Mouse (Mus musculus) right cerebral cortex, postnatal 4 days (tissue): ENCODE data around the gene Rwdd4a.
A peak's percentile ranks its signal among the peaks of the same experiment; 100 is the strongest.

Source experiments
- DNase-seq: peaks from one replicate; pipeline ENCODE4 v3.0.0-alpha.2; 2022

Gene Rwdd4a

DNA sequence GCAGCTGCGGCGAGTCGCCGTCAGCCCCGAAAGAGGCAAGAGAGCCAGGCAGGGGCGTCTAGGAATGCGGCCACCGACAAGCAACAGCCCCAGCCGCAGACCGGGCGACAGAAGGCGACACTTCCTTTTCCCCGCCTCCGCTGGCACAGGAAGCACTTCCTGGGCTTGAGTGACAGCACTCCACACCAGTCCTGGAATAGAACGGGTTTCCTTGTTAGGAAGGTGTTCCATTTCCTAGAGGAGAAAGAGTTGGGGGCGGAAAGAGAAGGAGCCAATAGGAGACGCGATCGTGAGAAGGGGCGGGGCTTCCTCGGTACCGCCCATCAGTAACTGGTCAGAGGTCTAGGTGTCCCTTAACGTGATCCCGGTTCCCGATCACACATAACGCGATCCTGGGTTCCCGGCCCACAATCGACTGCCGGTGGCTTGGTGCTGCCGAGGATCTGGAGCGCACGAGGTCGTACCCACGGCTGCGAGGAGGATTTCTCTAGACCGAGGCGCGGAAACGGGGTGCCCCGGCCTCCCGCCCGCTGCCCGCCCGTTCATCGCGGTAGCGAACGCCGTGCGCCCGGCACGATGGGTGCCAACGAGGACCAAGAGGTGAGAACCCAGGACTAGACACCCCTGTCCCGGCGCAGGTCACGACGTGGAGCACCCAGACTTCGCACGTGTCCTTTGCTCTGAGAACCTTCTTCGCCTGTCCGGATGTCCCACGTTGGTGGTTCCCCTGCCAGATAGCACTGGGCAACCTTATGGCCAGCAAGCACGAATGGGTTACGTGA is at the start of gene Rwdd4a, which contains the start of gene Trappc11:
Rwdd4a (plus strand) TSS at position 321 of the 782 bp plus-strand sequence.
Trappc11 (minus strand) TSS at position 127 of the 782 bp plus-strand sequence.
- DNase-seq: peak; percentile 90

DNA sequence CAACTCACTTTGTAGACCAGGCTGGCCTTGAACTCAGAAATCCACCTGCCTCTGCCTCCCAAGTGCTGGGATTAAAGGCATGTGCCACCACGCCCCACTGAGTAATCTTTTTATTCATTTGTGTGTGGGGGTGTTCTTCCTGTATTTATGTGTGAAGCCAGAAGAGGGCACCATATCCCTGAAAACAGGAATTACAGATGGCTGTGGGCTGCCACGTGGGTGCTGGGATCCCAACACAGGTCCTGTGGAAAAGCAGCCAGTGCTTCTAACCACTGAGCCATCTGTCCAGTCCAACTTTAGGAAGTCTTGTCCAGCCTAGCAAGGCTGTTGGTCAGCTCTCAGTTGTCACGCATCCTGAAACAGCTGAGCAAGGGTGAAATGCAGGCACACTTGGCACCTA is 46.2 kb upstream of the Rwdd4a start:
- no peak for DNase-seq

DNA sequence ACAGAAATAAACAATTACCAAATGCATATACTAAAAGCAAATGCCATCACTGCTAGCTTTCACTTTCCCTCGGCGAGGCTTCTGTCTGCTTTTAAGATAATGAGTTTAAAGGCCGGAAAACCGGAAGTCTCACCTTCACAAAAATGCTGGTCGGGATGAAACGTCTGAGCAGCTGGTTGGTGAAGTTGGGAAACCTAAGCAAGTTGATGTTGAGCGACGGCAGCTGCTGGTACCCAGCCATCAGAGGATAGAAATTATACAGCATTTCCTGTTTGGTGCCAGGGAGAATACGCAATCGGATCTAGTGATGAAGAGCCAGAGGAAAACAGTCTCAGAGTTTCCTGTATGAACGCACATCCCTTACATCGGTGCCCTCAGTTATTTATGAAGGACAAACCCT is 40.4 kb upstream of the Rwdd4a start:
- no peak for DNase-seq

DNA sequence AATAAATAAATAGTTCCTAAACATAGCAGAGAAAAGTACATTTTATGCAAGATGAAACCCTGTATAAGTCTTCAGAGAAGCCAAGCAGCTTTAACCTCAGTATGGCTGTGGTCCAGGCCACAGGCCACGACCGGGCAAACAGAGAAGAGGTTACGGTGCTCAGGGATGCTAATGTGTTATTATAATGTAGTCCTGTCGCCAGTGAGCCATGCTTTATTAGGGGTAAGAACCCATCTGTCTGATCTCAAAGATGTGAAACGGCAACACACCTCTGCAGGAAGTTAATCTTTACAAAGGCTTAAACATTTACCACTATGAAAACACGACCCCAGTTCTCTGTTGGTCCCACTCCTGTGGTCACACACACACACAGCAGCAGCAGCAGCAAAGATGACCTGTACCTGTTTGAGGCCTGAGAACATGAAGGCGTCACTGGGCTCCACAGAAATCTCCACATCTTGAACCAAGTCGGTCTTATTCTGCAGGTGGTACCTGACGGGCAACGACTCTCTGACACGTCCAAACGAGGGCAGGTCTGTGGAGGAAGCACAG is 38.8 kb upstream of the Rwdd4a start:
- no peak for DNase-seq

DNA sequence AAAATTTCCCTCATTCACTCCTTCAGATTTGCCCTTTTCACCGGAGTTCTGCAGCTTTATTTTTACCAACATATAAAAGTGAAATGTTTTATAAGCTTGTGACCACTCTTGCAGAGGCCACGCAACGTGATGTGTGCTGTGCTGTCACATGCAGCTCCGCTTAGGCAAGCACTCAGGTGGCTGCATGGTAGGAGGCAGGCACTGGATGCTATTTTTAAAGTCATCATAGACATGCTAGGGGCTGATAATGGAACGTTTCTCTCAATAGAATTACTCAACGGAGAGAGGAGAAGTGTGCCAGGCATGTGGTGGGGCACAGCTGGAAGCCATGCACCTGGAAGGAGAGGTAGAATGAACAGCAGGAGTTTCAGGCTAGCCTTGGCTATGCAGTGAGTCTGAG is 38.0 kb upstream of the Rwdd4a start:
- DNase-seq: no peak

DNA sequence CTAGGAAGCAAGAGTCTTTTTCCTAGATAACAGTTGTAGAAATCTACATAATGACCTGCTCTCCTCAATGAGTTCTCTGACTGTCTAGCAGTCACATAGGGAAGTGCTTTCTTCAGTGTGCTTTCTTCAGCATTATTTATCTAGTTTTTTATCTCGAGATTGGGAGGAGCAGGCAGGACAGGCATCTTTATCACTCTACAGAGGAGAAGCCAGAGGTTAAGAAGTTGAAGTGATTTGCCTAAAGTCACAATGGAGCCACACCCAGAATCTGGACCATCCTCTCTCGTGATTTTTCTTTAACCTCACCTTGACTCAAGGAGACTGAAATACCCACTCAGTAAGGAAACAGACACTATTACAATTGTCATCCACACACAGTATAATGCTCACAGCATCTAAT is 31.5 kb upstream of the Rwdd4a start:
- DNase-seq: no peak

DNA sequence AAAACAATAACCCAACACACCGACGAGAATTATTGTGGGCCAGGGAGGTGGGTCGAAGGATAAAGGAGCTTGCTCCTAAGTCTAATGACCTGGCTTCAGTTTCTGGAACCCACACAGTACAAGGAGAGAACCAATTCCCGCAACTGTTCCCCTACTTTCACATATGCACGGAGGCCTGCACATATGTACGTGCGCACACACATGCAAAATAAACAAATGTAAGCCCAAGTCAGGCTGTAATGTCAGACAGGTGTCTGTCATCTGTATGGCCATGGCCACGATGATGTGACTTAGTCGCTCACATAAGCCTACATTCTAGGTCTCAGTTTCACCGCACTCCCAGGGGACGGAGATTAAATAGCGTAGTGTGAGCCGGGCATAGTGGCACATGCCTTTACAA is 30.9 kb upstream of the Rwdd4a start:
- DNase-seq: no peak

DNA sequence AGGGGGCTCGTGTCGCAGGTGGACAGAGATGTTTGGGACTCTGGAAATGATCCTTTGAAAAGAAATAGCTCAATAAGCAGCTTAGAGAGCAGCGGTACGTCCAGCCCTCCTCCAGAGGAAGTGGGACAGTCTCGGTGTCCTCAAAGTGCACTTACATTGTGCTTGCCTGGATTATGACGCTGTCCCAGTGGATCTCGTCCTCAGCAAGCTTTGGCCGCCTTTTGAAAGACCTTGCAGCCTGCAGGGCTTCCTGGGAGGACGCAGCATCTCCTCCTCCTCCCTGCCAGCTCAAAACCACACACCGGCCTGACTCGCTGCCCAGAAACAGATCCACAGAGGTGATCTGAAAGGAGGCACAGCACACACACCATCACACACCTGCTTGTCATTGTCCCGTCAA is 28.0 kb upstream of the Rwdd4a start:
- DNase-seq: no peak

DNA sequence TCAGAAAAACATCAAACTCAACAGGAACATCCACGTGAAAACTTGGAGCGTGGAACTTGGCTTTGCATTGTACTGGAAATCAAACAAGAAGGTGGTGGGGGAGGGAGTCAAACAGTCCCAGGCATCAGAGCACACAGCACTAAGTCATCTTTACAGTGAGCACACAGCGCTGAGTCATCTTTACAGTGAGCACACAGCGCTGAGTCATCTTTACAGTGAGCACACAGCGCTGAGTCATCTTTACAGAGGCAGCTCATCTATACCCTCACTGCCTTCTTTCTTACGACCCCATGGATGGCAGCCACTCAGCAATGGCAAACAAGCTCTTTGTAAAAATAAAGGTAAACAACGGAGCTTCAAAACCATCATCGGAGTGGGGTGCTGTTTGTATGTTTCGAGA is 22.5 kb upstream of the Rwdd4a start:
- no peak for DNase-seq

DNA sequence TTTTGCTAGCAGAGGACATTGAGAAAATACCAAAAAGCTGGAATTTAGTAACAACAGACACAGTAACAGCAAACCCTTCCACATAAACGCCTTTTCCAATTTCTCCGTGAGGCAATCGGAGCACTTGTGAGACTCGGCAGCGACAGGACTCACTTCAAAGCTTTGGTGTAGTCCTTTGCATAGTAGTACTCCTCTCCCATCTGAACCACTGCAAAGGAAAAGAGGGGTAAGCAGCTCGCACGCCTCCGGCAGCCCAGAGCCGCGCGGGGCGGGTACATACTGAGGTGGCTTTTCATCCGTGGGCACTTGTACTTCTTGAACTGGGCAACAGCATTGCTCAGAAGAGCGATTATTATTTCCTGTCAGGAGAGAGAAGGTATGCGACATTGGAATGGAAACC is 19.9 kb upstream of the Rwdd4a start:
- DNase-seq: no peak

DNA sequence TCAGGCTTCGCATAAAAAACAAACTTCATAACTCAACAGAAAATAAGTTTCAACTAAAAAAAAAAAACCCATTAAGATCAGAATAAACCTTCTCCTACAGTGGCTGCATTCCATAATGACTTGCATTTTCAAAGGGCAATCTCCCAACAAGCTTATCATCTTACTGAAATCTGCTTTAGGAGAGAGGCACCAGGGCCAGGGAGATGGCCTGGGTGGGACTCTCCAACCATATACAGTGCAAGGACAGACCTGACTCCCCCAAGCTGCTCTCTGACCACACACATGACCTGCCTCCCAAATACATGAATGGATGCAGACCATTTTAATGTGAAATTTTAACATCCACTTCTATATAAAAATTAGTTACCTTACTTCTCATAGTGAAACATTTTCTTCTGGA is 5.4 kb upstream of the Rwdd4a start:
- no peak for DNase-seq

DNA sequence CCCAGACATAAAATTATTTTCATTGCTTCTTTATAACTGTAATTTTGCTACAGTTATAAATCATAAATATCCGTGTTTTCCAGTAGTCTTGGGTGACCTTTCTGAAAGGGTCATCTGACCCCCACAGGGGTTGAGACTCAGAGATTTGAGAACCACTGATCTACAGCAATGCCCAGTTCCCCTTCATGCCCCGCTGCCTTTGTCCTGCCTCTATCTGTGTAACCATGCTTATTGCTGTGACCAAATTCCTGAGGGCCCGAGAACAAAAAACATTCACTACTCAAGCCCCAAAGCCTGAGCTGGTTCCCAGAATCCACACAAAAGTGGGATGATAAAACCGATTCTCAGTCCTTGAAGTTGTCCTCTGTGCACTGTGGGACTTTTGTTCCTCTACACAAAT is 4.9 kb downstream of the Rwdd4a start:
- no peak for DNase-seq

DNA sequence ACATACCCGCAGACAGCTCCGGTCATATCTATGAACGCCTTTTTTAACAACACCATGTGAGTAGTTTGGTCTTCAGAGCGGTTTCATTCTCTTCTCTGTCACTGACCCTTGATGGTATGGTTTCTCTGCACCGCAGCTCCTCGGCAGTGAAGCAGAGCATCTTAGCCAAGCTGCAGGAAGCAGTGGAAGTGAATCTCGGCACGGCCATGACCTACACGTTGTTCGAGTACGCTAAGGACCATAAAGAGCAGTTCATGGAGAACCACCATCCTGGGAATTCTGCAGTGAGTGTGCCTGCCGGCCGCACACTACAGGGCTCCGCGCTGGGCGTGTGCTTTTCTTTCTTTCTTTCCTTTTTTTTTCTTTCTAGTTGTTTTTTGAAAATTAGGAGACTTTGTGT is 9.3 kb downstream of the Rwdd4a start:
- DNase-seq: no peak

DNA sequence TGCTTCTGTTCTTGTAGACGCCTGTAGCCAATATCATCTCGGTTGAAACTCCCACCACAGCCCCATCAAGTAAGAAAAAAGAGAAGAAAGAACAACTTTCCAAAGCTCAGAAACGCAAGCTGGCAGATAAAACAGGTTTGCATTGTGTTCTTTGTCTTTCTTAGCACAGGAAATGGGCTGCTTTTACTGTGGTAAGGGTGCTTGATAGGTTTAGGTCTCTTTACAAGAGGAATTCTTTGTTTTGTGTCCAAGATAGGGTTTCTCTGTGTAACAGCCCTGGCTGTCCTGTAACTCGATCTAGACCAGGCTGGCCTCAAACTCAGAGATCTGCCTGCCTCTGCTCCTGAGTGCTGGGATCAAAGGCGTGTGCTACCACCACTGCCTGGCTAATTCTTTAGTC is 10.6 kb downstream of the Rwdd4a start:
- DNase-seq: no peak

DNA sequence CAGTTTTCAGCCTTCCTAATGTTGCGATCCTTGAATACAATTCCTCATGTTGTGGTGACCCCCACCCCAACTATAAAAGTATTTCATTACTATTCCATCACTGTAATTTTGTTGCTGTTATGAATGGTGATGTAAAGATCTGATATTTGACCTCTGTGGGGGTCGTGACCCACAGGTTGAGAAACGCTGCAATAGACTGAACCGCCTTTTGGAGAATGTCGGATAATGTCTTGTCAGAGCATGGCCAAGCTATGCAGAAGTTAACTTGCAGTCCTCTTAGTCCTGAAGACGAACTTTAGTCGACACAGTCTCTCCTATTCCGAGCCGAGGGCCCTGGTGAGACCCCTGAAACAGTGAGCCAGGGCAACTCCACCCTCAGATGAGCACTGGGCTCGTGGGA is 13.6 kb downstream of the Rwdd4a start:
- no peak for DNase-seq

DNA sequence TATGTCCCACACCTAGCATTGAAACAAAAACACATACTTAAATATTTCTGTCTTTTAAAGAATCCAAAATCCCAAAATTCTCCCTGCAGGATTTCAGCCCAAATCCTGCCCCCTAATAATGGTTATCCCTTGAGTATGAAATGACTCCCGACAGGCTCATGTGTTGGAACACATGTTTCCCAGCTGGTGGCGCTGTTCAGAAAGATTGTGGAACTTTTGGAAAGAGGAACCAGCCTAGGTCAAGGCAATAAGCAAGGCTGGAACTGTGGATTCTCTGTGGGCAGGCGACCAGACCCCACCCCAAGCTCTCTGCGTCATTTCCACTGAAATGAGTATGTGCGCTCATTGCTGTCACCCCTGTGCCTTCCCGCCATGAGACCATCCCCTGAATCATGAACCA is 20.1 kb downstream of the Rwdd4a start:
- DNase-seq: no peak

DNA sequence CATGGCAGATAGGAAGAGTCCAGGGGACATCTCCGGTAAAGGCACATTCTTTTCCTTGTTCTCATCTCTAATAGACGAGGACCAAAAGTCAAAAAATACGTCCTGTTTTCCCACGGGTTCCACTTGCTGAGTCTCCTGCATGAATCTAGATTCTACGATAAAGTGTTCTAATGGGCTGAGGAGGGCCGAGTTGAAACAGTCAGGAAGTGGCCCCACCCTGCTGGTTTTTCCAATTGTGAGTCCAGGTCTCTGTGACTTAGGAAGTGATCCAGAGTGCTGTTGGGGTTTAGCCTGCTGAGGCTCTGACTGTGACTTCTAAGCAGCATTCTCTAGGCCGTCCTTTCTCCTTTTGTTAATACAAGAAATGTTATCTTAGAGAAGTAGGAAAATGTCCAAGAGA is 23.0 kb downstream of the Rwdd4a start:
- DNase-seq: no peak

DNA sequence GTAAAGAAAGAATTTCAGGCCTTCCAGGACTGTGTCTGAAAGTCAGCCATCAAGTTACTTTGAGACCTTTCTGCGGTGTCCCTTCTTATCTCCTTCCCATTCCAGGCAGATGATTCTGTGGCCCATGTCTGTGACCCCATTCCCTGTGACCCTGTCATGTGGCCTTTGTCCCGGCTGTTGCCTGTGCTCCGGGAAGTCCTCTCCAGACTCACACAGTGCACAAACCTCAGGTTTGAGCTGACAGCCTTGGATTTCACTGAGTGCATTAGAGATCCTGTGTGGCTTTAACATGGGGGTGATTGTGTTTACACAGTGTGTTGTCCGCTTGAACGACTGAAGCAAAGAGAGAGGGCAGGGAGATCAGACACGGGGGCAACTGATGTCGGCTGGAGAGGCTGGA is 24.8 kb downstream of the Rwdd4a start:
- no peak for DNase-seq

DNA sequence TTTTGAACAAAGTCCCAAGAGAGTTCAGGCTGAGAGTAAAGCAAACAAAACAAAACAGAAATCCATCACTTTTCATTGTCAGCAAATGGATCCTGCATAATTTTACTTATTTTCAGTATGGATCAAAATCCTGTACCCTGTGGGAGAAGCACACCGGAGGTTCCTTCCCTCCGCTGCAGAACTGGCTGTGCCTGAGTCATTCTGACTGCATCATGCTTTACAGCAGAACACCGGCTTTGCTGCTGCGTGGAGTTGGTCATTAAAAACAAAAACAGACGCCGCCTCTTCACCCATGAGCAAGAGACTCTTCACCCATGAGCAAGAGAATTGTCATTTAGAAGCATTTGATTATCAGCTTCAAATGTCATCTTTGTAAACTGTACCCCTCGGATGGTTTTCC is 27.3 kb downstream of the Rwdd4a start:
- DNase-seq: no peak

DNA sequence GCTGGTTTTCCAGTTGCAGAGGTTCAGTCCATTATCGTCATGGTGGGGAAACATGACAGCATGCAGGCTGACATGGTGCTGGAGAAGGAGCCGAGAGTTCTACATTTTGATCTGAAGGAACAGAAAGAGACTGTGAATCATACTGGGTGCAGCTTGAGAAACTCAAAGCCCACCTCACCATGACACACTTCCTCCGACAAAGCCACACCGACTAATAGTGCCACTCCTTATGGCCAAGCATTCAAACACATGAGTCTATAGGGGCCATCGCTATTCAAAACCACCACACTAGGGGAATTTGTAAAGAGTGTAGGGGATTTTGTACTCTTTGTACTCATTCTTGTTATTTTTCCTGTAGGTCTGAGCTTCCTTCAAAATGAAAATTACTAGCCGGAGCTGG is 33.1 kb downstream of the Rwdd4a start:
- DNase-seq: no peak

DNA sequence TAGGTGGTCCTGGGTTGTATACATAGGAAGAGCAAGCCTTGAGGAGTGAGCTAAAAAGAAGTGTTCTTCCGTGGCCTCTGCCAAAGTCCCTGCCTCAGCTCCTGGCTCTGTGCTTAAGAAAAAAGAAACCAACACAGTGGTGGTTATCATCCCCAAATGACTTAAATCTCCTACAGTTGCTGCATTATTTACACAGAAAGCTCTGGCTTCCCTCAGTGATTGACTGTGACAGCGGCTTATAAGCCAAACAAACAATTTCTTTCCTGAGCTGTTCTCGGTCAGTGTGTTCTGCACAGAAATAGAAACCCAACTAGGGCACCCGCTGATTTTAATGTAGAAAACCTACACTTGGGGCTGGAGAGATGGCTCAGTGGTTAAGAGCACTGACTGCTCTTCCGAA is 34.6 kb downstream of the Rwdd4a start:
- DNase-seq: no peak

DNA sequence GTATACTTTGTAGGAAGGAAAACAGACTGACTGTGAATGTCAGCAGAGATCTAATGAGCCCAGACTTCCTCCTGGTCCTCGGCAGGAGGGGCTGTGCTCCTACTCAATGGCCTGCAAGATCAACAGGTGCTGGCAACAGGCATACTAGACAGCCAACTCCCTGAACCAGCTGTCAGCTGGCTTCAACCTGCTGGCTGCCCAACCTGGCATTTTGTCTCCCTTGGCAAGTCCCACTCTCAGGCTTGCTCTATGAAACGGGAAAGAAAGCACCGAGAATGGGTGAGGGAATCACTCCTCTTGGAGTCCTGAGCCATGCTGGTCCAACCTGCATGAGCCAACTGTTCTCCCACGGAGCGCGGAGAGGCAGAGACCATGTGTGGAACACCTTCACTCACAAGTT is 36.7 kb downstream of the Rwdd4a start:
- no peak for DNase-seq

DNA sequence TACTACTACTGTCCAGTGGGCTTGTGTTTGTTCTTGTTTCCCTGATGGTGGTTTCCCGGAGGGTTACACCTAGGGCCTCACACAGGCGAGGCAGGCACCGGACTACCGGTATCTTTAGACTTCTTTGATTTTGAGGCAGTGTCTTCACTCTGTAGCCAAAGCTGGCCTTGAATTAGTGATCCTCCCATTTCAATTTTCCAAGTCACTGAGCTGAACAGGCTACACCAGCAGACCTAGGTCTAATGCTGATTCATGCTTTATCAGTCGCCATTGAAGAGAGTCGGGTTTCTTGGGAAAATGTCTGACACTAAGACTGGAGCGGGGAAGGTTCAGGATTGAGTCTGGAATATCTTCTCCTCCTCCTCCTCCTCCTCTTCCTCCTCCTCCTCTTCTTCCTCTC is 40.0 kb downstream of the Rwdd4a start:
- no peak for DNase-seq

DNA sequence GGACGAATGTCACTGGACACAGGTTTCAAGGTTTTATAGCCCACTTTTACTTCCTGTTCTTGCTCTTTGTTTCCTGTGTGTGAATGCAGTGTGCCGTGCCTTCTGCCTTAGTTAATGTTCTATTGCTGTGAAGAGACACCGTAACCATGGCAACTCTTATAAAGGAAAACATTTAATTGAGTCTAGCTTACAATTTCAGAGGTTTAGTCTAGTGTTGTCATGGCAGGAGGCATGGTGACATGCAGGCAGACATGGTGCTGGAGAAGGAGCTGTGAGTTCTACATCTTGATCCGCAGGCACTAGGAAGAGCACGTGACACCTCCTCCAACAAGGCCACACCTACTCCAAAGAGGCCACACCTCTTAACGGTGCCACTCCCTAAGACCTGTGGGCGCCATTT is 48.0 kb downstream of the Rwdd4a start:
- DNase-seq: no peak

DNA sequence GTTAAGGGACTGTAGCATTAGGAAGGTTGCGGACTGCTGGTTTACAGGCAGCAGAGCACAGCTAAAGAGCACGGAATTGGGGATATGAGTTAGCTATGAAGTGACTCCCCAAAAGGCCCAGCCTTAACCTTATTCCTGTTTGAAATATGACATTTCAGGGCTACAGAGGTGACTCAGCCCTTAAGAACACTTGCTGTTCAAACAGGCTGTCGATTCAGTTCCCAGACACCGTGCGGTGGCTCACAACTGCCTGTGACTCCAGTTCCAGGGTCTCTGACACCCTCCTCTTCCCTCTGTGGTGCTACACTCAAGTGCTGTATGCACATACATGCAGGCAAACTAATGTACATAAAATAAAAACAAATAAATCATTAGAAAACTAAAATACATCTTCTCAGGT is 55.2 kb downstream of the Rwdd4a start:
- no peak for DNase-seq
